Mouse (Mus musculus) heart, embryonic 11.5 days (tissue): ENCODE measurements around the gene Nkx2-5. TPM values are rescaled to one million over a fixed set of nuclear protein-coding genes. Genes with fewer than 3 reads are reported as not detected.

Experiments
- ATAC-seq: fragments of 200-750 bp; cut with Nextera tagmentation; replicated peaks from 2 replicates; pipeline ENCODE4 v1.8.0; 2017; ENCODE audit warnings: moderate library complexity; ENCODE audit not compliant: insufficient number of reproducible peaks, low FRiP score, low TSS enrichment
- H3K27ac ChIP-seq: fragments of 300-500 bp; sonication (generic); 2 replicates; pipeline ENCODE4 v1.5.1; 2014; ENCODE audit warnings: mild to moderate bottlenecking, low read depth, low read length
- H3K27me3 ChIP-seq: fragments of 300-500 bp; sonication (generic); 2 replicates; pipeline ENCODE4 v1.6.1; 2014; ENCODE audit warnings: mild to moderate bottlenecking, low read length, mixed read lengths; ENCODE audit not compliant: control insufficient read depth, insufficient read depth
- H3K36me3 ChIP-seq: fragments of 300-500 bp; sonication (generic); 2 replicates; pipeline ENCODE4 v1.6.1; 2014; ENCODE audit warnings: mild to moderate bottlenecking, low read length, moderate library complexity, mixed read lengths; ENCODE audit not compliant: control insufficient read depth, insufficient read depth
- H3K4me1 ChIP-seq: fragments of 300-500 bp; sonication (generic); 2 replicates; pipeline ENCODE4 v1.6.1; 2014; ENCODE audit warnings: low read length; ENCODE audit not compliant: control insufficient read depth, insufficient read depth
- H3K4me2 ChIP-seq: fragments of 300-500 bp; sonication (generic); 2 replicates; pipeline ENCODE4 v1.6.1; 2014; ENCODE audit warnings: mild to moderate bottlenecking, moderate library complexity
- H3K4me3 ChIP-seq: fragments of 300-500 bp; sonication (generic); 2 replicates; pipeline ENCODE4 v1.5.1; 2014; ENCODE audit warnings: low read depth, low read length
- H3K9ac ChIP-seq: fragments of 300-500 bp; sonication (generic); 2 replicates; pipeline ENCODE4 v1.6.1; 2014; ENCODE audit warnings: mild to moderate bottlenecking, low read depth, low read length, moderate library complexity
- H3K9me3 ChIP-seq: fragments of 300-500 bp; sonication (generic); replicated peaks from 2 replicates; pipeline ENCODE4 v1.6.1; 2016; ENCODE audit warnings: low read length; ENCODE audit not compliant: control insufficient read depth
- WGBS: fragments of 180-500 bp; shearing (Covaris S2); extraction: QIAGEN DNeasy Blood & Tissue Kit; methylation state at CpG from one replicate; pipeline ENCODE4 v1.1.7; 2014; ENCODE audit not compliant: insufficient replicate concordance; 5-methylcytosine and 5-hydroxymethylcytosine counted together
- polyA plus RNA-seq: library from polyadenylated mRNA; unstranded; fragments of >200 nt; fragmentation: Nextera tagmentation; extraction: Ambion mirVana; gene quantifications from 2 replicates; pipeline ENCODE4 v1.2.1, GENCODE M21; 2014

The Nkx2-5 gene
- polyA plus RNA-seq, 1 experiment from 2014 or later: 157 TPM

DNA sequence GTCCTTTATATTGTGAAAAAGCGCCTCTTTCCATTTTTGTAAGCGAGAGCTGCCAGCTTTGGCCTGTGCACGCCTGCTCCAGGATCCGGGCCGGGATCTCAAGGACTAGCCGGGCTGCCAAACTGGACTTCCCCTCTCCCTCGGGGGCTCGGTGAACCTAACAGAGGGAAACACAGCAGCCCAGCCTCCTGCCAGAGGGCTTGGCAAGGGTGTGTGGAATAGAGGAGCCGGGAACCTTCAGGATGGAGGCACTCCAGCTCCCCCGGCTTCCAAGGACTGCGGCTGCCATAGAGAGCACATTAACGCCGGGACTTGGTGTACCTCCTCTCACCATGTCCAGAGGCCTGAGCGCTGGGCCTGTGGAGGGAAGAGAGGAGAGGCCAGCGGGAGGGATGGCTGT, 52.7 kb downstream of the Nkx2-5 start:
- H3K4me2 ChIP-seq: no peak overlapping the region
- ATAC-seq: no peak
- no peak overlapping the region for H3K27ac ChIP-seq
- peaks cover 17% of the 10 kb centered on the region for H3K36me3 ChIP-seq
- 89% methylated on average over 15 of the region's 15 CpGs for WGBS
- no peak overlapping the region for H3K9ac ChIP-seq
- H3K27me3 ChIP-seq: no peaks in the 10 kb centered on the region
- no peaks in the 10 kb centered on the region for H3K9me3 ChIP-seq
- H3K4me3 ChIP-seq: no peak overlapping the region
- peaks cover 7% of the 10 kb centered on the region for H3K4me1 ChIP-seq

GRCm38 (mm10) chr17:26791580-26791979, 53.2 kb downstream of the Nkx2-5 start:
- Histone ChIP-seq H3K4me3 (no peak overlapping the region), H3K9me3 (no peaks in the 10 kb centered on the region), H3K4me2 (no peak overlapping the region), H3K27me3 (no peaks in the 10 kb centered on the region), H3K9ac (no peak overlapping the region), H3K36me3 (peaks cover 20% of the 10 kb centered on the region), H3K4me1 (peaks cover 7% of the 10 kb centered on the region), H3K27ac (no peak overlapping the region)
- no peak for ATAC-seq
- 80% methylated on average over 7 of the region's 7 CpGs for WGBS

GRCm38 (mm10) chr17:26790269-26791214, 54.3 kb downstream of the Nkx2-5 start:
- no peak overlapping the region for H3K9ac ChIP-seq
- H3K9me3 ChIP-seq: no peaks in the 10 kb centered on the region
- peaks cover 21% of the 10 kb centered on the region for H3K36me3 ChIP-seq
- H3K27ac ChIP-seq: no peak overlapping the region
- no peak overlapping the region for H3K4me3 ChIP-seq
- 83% methylated on average over 11 of the region's 11 CpGs for WGBS
- no peaks in the 10 kb centered on the region for H3K27me3 ChIP-seq
- ATAC-seq: no peak
- H3K4me1 ChIP-seq: peaks cover 7% of the 10 kb centered on the region
- no peak overlapping the region for H3K4me2 ChIP-seq

- no peak for ATAC-seq
Observed at GRCm38 (mm10) chr17:26789460-26790268, 55.1 kb downstream of the Nkx2-5 start.

GRCm38 (mm10) chr17:26788986-26789385, 55.8 kb downstream of the Nkx2-5 start:
- Histone ChIP-seq H3K9me3 (no peaks in the 10 kb centered on the region), H3K27ac (no peak overlapping the region), H3K4me1 (0 out of 2 replicates have a peak, but pooled peaks cover 2% of the 10 kb centered on the region), H3K36me3 (peaks cover 21% of the 10 kb centered on the region), H3K27me3 (no peaks in the 10 kb centered on the region), H3K4me3 (no peak overlapping the region), H3K4me2 (no peak overlapping the region), H3K9ac (no peak overlapping the region)
- 94% methylated on average over 8 of the region's 8 CpGs for WGBS
- no peak for ATAC-seq

More at GRCm38 (mm10) chr17:26789460-26790268, 55.1 kb downstream of the Nkx2-5 start:
- Histone ChIP-seq H3K27ac (no peak overlapping the region), H3K27me3 (no peaks in the 10 kb centered on the region), H3K36me3 (peaks cover 21% of the 10 kb centered on the region), H3K4me2 (no peak overlapping the region), H3K9ac (no peak overlapping the region), H3K9me3 (no peaks in the 10 kb centered on the region), H3K4me3 (no peak overlapping the region), H3K4me1 (0 out of 2 replicates have a peak, but pooled peaks cover 2% of the 10 kb centered on the region)
- 85% methylated on average over 8 of the region's 8 CpGs for WGBS

Other genes starting within 250 kb of the Nkx2-5 start
- gene Atp6v0e, start 181.8 kb downstream of the Nkx2-5 start, polyA plus RNA-seq: 189 and 204 TPM in 2 replicates
- 3.8 and 4.6 TPM in 2 replicates for gene Crebrf, start 129.4 kb downstream of the Nkx2-5 start, polyA plus RNA-seq
- gene Bnip1, start 63.9 kb downstream of the Nkx2-5 start, polyA plus RNA-seq: 48.7 and 58.5 TPM in 2 replicates
- gene Kifc5b, start 72.1 kb upstream of the Nkx2-5 start, polyA plus RNA-seq: 6.3 and 6.9 TPM in 2 replicates
- 5.7 and 5.9 TPM in 2 replicates for gene Phf1, start 88.0 kb upstream of the Nkx2-5 start, polyA plus RNA-seq
- 134 and 145 TPM in 2 replicates for gene Cuta, start 94.6 kb upstream of the Nkx2-5 start, polyA plus RNA-seq
- gene Syngap1, start 96.2 kb upstream of the Nkx2-5 start, polyA plus RNA-seq: 2.9 and 3.7 TPM in 2 replicates
- gene Zbtb9, start 128.2 kb upstream of the Nkx2-5 start, polyA plus RNA-seq: 6.8 and 7.9 TPM in 2 replicates
- gene Bak1, start 184.0 kb upstream of the Nkx2-5 start, polyA plus RNA-seq: 11.0 and 11.4 TPM in 2 replicates
- gene Itpr3, start 212.3 kb upstream of the Nkx2-5 start, polyA plus RNA-seq: 2.1 and 2.2 TPM in 2 replicates